Mouse (Mus musculus) forebrain, embryonic 12.5 days (tissue): Measurements from ENCODE around the gene Tmtc2. TPM values are rescaled to one million over a fixed set of nuclear protein-coding genes. Genes with fewer than 3 reads are reported as not detected.

Experiments
- ATAC-seq: fragments of 200-750 bp; cut with Nextera tagmentation; 2 replicates; pipeline ENCODE4 v1.8.0; 2017; ENCODE audit warnings: moderate TSS enrichment; ENCODE audit not compliant: low FRiP score
- H3K27ac ChIP-seq: fragments of 300-500 bp; sonication (generic); 2 replicates; pipeline ENCODE4 v1.5.1; 2016; ENCODE audit warnings: mild to moderate bottlenecking
- H3K27me3 ChIP-seq: fragments of 300-500 bp; sonication (generic); 2 replicates; pipeline ENCODE4 v1.6.1; 2016; ENCODE audit warnings: mild to moderate bottlenecking
- H3K36me3 ChIP-seq: fragments of 300-500 bp; sonication (generic); replicated peaks from 2 replicates; pipeline ENCODE4 v1.6.1; 2016; ENCODE audit warnings: mild to moderate bottlenecking
- H3K4me1 ChIP-seq: fragments of 300-500 bp; sonication (generic); 2 replicates; pipeline ENCODE4 v1.6.1; 2016
- H3K4me2 ChIP-seq: fragments of 300-500 bp; sonication (generic); 2 replicates; pipeline ENCODE4 v1.6.1; 2016; ENCODE audit warnings: mild to moderate bottlenecking, moderate library complexity
- H3K4me3 ChIP-seq: fragments of 300-500 bp; sonication (generic); replicated peaks from 2 replicates; pipeline ENCODE4 v1.5.1; 2016; ENCODE audit warnings: mild to moderate bottlenecking
- H3K9ac ChIP-seq: fragments of 300-500 bp; sonication (generic); 2 replicates; pipeline ENCODE4 v1.6.1; 2016; ENCODE audit warnings: mild to moderate bottlenecking
- H3K9me3 ChIP-seq: fragments of 300-500 bp; sonication (generic); 2 replicates; pipeline ENCODE4 v1.6.1; 2016
- WGBS: fragments of 180-500 bp; shearing (Covaris S2); methylation state at CpG from one replicate; pipeline ENCODE4 v1.1.7; 2016; 5-methylcytosine and 5-hydroxymethylcytosine counted together
- polyA plus RNA-seq: library from polyadenylated mRNA; unstranded; fragments of >200 nt; fragmentation: Nextera tagmentation; extraction: Ambion mirVana; gene quantifications from 2 replicates; pipeline ENCODE4 v1.2.1, GENCODE M21; 2016

Tmtc2 gene
- polyA plus RNA-seq, 1 experiment from 2014 or later = 9.6 TPM

DNA sequence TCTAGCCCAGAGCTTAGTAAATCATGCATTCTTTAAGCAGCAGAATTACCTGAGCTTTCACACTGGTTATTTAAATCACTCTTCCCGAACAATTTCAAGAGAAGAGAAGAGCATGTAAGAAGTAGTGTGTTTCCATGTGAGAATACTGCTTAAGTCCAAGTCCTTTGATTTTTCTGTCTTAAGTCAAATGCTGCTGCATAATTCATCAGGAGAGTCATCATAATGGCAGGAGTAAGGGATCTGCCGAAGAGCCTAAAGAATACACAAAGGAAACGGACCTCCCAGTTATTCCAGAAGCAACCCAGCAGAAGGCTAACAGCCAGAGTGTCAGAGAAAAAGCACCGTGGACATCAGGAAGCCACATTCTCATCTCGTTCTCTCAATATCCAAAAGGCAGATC is 34.6 kb downstream of the Tmtc2 start:
- no peak overlapping the region for H3K9ac ChIP-seq
- H3K4me2 ChIP-seq = no peak overlapping the region
- 59% methylated on average over 5 of the region's 5 CpGs for whole genome bisulfite sequencing
- H3K4me3 ChIP-seq = no peak overlapping the region
- H3K36me3 ChIP-seq = no peaks in the 10 kb centered on the region
- no peak for ATAC-seq
- H3K27me3 ChIP-seq = no peaks in the 10 kb centered on the region
- no peaks in the 10 kb centered on the region for H3K9me3 ChIP-seq
- H3K27ac ChIP-seq = no peak overlapping the region
- peaks cover 5% of the 10 kb centered on the region; the same call in 1 of the 2 replicates for H3K4me1 ChIP-seq

DNA sequence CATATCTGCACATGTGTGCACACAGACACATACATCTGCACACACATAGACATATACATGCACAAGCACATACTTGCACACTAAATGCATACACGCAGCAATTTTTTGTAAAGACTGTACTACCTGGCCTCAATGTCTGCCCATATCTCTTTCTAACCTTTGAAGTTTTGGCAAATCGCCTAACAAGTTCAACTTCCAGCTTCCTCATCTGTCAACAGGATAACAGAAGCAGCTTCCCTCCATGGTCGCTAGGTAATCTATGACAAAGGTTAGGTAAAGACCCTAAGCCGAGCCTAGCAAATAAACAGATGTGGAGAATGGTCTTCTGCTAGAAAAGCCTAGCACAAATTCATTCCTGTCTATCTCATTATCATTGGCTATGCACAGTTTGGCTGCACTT is 37.3 kb downstream of the Tmtc2 start:
- H3K27ac ChIP-seq = no peak overlapping the region
- no peak overlapping the region for H3K4me2 ChIP-seq
- no peaks in the 10 kb centered on the region for H3K9me3 ChIP-seq
- H3K4me1 ChIP-seq = peaks cover 8% of the 10 kb centered on the region
- WGBS = 92% methylated on average over 4 of the region's 4 CpGs
- H3K27me3 ChIP-seq = no peaks in the 10 kb centered on the region
- no peak for ATAC-seq
- H3K4me3 ChIP-seq = no peak overlapping the region
- no peaks in the 10 kb centered on the region for H3K36me3 ChIP-seq
- no peak overlapping the region for H3K9ac ChIP-seq

DNA sequence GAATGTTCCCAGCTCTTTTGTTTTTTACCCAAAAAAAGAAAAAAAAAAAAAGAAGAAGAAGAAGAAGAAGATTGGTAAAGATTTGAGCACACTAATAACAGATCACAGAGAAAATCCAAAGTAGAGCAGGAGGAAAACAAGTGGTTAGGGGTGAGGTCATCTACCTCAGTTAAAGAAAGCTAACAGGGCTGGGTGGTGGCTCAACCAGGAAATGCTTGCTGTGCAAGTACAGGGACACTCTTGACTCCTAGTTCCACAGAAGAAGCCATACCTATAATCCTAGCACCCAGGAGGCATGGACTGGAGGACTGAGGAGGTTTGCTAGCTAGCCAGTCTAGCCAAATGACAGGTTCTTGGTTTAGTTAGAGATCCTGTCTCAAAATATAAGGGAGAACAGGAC is 38.4 kb downstream of the Tmtc2 start:
- H3K4me1 ChIP-seq = peaks cover 12% of the 10 kb centered on the region

DNA sequence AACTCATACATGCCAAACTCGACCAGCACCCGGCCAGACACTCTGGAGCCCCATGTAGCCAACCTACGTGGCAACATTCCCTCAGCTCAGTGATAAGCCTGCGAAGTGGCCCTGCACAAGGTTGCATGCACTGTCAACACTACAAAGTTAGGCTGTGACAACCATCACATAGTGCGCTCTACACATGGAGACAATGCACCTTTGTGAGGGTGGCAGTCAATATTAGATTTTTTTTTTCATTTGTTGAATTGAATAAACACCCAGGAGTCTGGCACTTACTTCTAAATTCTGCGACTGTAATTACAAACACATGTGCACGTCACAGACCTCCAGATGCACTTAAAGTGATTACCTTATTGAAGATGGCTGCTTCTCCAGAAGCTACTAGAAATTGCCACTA is 41.5 kb downstream of the Tmtc2 start:
- 74% methylated on average over 7 of the region's 7 CpGs for WGBS

More for the DNA sequence above, 38.4 kb downstream of the Tmtc2 start:
- Histone ChIP-seq H3K4me2 (no peak overlapping the region), H3K9ac (no peak overlapping the region), H3K27ac (no peak overlapping the region), H3K36me3 (no peaks in the 10 kb centered on the region), H3K9me3 (no peaks in the 10 kb centered on the region), H3K27me3 (no peaks in the 10 kb centered on the region), H3K4me3 (no peak overlapping the region)
- ATAC-seq = no peak

DNA sequence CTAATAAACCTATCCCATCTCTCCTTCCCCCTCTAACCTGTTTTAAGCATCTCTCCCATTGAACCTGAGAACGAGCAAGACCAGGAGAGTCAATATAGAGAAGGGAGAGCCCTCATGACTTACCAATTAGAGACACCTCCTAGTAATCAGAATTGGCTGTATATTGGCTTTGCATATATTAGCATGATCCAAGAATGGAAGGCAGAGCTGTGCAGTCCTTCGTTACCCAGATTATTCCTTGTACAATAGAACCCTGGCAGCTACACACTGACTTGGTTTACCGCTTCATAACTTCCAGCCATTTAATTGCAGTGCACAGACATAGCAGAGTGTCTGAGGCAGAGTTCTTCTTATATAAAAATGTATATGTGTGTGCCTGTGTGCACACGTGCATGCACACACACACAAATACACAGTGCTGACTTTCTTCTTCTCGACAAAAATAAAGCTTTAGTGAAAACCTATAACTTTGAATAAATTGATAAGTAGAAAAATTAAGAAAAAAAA is 42.2 kb downstream of the Tmtc2 start:
- WGBS = 56% methylated on average over 5 of the region's 5 CpGs
- Histone ChIP-seq H3K36me3 (no peaks in the 10 kb centered on the region), H3K4me2 (no peak overlapping the region), H3K4me3 (no peak overlapping the region), H3K9ac (no peak overlapping the region), H3K4me1 (peaks cover 8% of the 10 kb centered on the region), H3K9me3 (no peaks in the 10 kb centered on the region), H3K27me3 (no peaks in the 10 kb centered on the region), H3K27ac (no peak overlapping the region)
- 0 out of 2 replicates have a peak, but pooled peaks have one; percentile 25 for ATAC-seq

More for the DNA sequence above, 41.5 kb downstream of the Tmtc2 start:
- H3K36me3 ChIP-seq = no peaks in the 10 kb centered on the region
- H3K27ac ChIP-seq = no peak overlapping the region
- H3K4me1 ChIP-seq = peaks cover 8% of the 10 kb centered on the region
- H3K9me3 ChIP-seq = no peaks in the 10 kb centered on the region
- H3K9ac ChIP-seq = no peak overlapping the region
- H3K4me3 ChIP-seq = no peak overlapping the region
- H3K27me3 ChIP-seq = no peaks in the 10 kb centered on the region
- ATAC-seq = no peak
- no peak overlapping the region for H3K4me2 ChIP-seq

DNA sequence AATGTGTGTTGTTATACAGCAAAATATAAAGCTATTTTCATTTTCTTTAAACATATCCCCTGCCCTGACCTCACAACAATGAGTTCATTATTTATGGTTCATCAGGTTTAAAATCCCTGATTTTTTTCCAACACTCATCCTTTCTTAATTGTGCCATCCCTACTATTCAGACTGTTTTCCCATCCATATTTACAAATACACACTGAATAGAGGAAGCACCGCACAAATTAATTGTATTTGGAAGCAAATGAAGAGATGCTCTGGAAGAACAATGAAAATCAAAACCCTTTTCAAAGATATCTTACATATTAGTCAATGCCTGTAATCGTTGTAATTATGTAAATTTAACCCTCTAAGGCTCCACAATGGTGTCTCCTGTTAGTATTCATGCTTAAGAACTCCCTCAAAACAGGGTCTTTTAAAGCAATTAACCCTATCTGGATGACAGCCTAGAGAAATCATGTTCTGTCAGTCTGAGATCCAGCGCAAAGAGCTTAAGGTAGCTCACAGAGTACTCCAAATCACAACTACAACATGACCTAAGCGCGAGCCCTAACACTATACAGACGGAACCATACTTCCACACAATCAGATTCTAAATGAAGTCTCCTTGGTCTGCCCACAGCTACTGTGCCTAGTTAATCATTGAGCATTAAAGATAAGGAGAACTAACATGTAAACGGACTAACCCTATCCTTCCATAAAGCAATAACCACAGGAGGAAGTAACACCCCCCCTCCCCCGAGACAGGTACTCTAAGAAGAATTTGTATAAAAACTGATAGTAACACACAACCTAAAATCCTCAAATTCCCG is 43.0 kb downstream of the Tmtc2 start:
- 51% methylated on average over 9 of the region's 9 CpGs for WGBS
- H3K27me3 ChIP-seq = no peaks in the 10 kb centered on the region
- ATAC-seq = peak; percentile 31; the same call in 1 of the 2 replicates

DNA sequence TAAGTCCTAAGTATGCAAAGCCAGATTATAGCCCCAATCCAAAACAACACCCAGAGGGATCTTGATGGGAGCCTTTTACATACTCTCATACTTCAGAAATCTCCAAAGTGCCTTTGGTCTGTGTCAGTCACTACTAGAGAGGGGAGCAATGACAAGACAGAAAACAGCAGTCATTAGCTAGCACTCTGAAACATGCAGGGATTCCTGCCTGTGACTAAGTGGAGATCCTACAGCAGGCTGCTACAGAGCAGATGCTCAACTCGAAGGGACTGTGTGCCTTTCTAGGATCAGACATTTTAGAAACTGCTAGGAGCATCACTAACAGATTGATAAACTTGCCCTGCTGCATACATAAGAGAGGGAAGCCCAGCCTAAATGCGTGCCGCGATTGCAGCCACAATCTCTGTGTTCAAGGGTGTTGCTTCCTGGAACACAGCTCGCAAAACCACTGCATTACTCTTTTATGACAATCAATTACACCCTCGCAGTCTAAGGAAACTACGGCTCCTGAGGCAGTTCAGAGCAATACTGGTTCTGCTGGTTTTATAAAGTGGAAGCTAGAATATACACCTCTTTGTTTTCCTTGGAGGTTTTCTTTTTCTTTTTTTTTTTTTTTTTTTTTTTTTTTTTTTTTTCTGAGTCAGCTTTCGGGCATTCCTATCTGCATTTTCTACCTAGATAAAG is 50.7 kb downstream of the Tmtc2 start:
- no peaks in the 10 kb centered on the region for H3K9me3 ChIP-seq
- no peak overlapping the region for H3K9ac ChIP-seq
- no peak overlapping the region for H3K27ac ChIP-seq
- no peak overlapping the region for H3K4me2 ChIP-seq
- H3K27me3 ChIP-seq = no peaks in the 10 kb centered on the region
- no peak for ATAC-seq
- H3K36me3 ChIP-seq = no peaks in the 10 kb centered on the region
- 67% methylated on average over 8 of the region's 8 CpGs for WGBS
- no peak overlapping the region for H3K4me3 ChIP-seq
- H3K4me1 ChIP-seq = peaks cover 5% of the 10 kb centered on the region; the same call in 1 of the 2 replicates

More for the DNA sequence above, 43.0 kb downstream of the Tmtc2 start:
- no peak overlapping the region for H3K4me2 ChIP-seq
- no peak overlapping the region for H3K9ac ChIP-seq
- H3K4me1 ChIP-seq = peaks cover 13% of the 10 kb centered on the region
- no peaks in the 10 kb centered on the region for H3K36me3 ChIP-seq
- no peak overlapping the region for H3K4me3 ChIP-seq
- no peaks in the 10 kb centered on the region for H3K9me3 ChIP-seq
- H3K27ac ChIP-seq = no peak overlapping the region

DNA sequence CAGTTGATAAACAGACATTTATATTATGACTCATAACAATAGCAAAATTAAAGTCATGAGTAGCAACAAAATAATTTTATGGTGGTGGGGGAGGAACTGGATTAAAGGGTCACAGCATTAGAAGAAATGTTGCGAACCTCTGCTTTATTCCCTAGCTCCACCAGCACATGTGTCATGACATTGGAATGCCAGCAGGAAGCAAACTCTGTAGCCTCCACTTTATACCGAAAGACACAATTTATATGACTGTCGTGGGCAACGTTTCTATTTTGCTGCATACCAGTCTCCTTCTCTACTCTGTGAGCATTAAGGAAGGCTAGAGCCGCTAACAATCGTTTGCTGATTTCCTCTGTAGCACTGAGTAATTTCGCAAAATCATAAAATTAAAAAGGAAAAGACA is 51.8 kb downstream of the Tmtc2 start:
- Histone ChIP-seq H3K9me3 (no peaks in the 10 kb centered on the region), H3K4me1 (peaks cover 5% of the 10 kb centered on the region; the same call in 1 of the 2 replicates), H3K36me3 (no peaks in the 10 kb centered on the region), H3K9ac (no peak overlapping the region), H3K4me2 (no peak overlapping the region), H3K27ac (no peak overlapping the region), H3K27me3 (no peaks in the 10 kb centered on the region), H3K4me3 (no peak overlapping the region)
- no peak for ATAC-seq
- WGBS = 81% methylated on average over 7 of the region's 7 CpGs

DNA sequence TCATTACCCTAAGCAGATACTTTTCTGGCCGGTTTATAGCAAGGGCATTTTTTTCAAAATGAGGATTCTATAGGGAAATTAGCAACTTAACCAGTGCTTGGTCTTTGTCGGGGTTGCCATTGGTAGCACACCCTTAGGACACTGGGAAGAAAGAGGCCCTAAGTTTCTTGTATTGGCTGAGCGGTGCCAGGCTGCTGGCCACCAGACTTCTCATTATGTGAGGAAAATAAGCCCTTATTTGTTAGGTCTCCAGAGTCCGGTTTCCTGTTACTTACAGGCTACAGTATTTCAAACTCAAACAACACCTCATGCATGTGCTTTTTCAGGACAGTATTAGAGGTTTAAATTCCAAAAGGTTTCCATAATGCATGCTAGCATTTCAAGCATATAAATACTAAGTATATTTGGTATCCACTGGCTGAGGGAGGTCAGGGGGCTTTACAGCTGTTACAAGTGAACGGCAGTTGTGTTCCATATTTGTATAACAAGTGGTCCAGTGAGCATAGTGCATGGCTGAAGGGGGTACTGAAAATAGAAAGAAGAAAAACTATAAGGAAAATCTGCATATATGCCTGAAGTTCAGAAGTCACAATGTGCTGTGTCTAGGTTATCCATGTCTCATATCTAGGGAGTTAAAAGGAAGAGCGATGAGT is 55.0 kb downstream of the Tmtc2 start:
- Histone ChIP-seq H3K4me1 (no peaks in the 10 kb centered on the region), H3K4me2 (no peak overlapping the region), H3K27me3 (no peaks in the 10 kb centered on the region), H3K4me3 (no peak overlapping the region), H3K27ac (no peak overlapping the region), H3K36me3 (no peaks in the 10 kb centered on the region), H3K9ac (no peak overlapping the region), H3K9me3 (no peaks in the 10 kb centered on the region)
- 75% methylated on average over 6 of the region's 6 CpGs for WGBS
- no peak for ATAC-seq

DNA sequence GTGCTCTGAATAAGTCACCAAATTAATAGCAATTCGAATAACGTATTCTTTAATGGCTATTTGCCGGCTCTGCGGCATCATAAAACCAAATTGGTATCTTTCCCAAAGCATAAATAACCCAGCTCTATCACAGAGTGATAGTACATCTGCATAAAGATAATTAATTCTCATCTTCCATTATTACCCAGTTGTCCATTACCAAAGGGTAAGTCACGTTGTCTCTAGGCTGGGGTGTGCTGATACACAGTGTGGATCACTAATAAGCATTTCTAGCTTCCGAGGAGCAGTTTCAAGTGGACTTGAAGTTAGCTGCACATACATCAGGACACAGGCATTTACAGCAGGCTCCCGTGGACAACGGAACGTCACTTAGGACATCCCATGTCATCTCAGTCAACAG is 56.1 kb downstream of the Tmtc2 start:
- H3K9me3 ChIP-seq = no peaks in the 10 kb centered on the region
- no peaks in the 10 kb centered on the region for H3K27me3 ChIP-seq
- H3K9ac ChIP-seq = no peak overlapping the region
- H3K4me3 ChIP-seq = no peak overlapping the region
- H3K27ac ChIP-seq = no peak overlapping the region
- 91% methylated on average over 9 of the region's 9 CpGs for WGBS
- no peak for ATAC-seq
- H3K36me3 ChIP-seq = no peaks in the 10 kb centered on the region
- no peaks in the 10 kb centered on the region for H3K4me1 ChIP-seq
- no peak overlapping the region for H3K4me2 ChIP-seq

DNA sequence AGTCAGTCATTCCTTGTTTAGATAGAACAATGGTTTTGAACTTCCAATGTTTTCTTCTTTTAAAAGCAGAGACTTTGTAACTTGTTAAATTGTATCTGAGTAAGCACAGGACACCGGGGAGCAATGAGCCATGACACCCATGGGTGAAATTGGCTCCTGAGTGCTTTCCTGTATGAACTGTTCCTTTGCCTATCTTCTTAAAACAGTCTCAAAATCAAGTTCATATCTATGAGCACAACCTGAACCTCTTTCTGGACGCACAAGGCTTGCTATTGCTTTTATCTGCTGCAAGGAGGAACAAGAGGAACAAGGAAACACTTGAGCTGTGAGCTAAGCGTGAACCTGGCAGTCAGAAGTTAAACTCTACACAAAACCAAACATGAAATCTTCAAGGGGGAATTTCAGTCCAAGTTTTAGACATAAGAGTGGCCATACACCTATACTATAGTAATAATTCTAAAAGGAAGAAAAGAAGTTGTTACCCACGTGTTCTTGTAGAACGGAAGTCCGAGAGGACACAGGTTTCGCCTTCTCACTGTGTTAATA is 60.4 kb downstream of the Tmtc2 start:
- WGBS = 78% methylated on average over 7 of the region's 7 CpGs
- Histone ChIP-seq H3K27me3 (no peaks in the 10 kb centered on the region), H3K4me2 (no peak overlapping the region), H3K27ac (no peak overlapping the region), H3K9ac (no peak overlapping the region), H3K36me3 (no peaks in the 10 kb centered on the region), H3K4me3 (no peak overlapping the region), H3K9me3 (no peaks in the 10 kb centered on the region), H3K4me1 (peaks cover 16% of the 10 kb centered on the region)
- ATAC-seq = no peak

DNA sequence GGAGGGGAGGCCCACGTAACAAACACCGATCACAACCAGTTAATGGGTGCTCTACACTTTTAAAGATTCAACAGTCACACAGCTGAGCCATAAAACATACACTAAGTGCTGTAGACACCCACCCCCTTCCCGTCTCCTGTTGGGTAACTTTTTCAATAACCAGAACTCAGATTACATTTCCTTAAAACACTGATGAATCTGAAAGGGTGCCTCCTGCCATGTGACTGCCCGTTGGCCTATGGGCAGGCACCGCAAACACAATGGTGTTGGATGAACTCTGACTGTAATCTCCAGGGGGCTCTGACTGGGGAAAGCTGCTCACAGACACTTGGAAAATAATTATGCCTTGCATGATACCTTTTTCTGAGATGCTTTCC is 64.4 kb downstream of the Tmtc2 start:
- Histone ChIP-seq H3K4me1 (peaks cover 16% of the 10 kb centered on the region), H3K27ac (no peak overlapping the region), H3K36me3 (peaks cover 6% of the 10 kb centered on the region; the same call in 1 of the 2 replicates), H3K4me3 (peak overlapping the region; percentile 16), H3K9me3 (no peaks in the 10 kb centered on the region), H3K4me2 (peak overlapping the region; percentile 41), H3K9ac (no peak overlapping the region), H3K27me3 (no peaks in the 10 kb centered on the region)
- 29% methylated on average over 5 of the region's 5 CpGs for WGBS
- ATAC-seq = peak; percentile 47; the same call in 1 of the 2 replicates
